Mouse (Mus musculus): ENCODE measurements at regions not wholly inside any gene's neighbourhood (a gene's known extent, or its start where the extent isn't known, plus 50 kb on each side); places are given as distances from the start of the nearest gene placed in this dataset.

DNA sequence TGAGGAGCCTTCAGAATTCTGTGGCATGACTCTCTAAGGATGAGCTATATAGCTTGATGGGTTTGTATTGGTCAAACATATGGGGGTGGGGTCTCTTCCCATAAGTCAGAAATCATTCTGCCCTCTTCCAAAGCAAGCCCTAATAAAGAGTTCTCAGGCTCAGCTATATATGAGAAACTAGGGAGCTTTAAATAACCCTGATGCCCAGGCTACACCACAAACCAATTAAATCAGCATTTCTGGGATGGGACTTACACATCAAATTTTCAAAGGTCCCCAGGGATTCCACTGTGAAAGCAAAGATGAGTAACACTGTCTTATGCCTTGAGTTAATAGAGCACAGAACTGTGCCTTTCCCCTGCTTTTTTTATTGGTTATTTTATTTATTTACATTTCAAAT lies 2227.7 kb downstream of the 9330182O14Rik start:
- Histone ChIP-seq H3K4me3 (ENCODE audit: insufficient read depth, low read depth, low read length) (no peak overlapping the region), H3K27ac (ENCODE audit: insufficient read depth, low read depth, low read length) (no peak overlapping the region), H3K4me1 (ENCODE audit: control insufficient read depth, insufficient read depth, low read length) (no peaks in the 10 kb centered on the region)
- TF ChIP-seq CTCF (IDR thresholded peaks at IDR 0.05; ENCODE audit: insufficient read depth, low read depth, low read length), result no peak
- no peak for TF ChIP-seq POLR2A (IDR thresholded peaks at IDR 0.05; ENCODE audit: insufficient read depth, low read depth, low read length)

DNA sequence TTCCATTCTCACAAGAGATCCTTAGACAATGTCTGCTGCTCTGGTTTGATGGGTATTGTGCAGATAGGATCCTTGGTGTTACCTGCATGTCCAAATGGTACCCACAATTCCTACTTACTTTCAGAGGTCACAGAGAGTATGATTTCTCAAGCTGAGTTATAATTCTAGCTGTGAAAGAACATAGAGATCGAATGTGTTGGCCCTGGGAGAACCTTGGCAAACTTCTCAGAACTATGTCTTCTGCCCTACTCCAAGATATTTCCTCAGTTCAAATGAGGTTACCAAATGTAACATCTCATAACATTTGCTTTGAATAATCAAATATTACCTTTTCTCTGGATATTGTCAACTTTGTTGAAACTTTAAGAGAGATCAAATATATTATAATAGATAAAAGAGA lies 2230.8 kb downstream of the 9330182O14Rik start:
- no peak for TF ChIP-seq POLR2A (IDR thresholded peaks at IDR 0.05; ENCODE audit: insufficient read depth, low read depth, low read length)
- H3K4me3 ChIP-seq (ENCODE audit: insufficient read depth, low read depth, low read length), result no peak overlapping the region
- WGBS, result 87% methylated on average over 1 of the region's 1 CpGs
- H3K4me1 ChIP-seq (ENCODE audit: control insufficient read depth, insufficient read depth, low read length), result no peaks in the 10 kb centered on the region
- H3K27ac ChIP-seq (ENCODE audit: insufficient read depth, low read depth, low read length), result no peak overlapping the region

DNA sequence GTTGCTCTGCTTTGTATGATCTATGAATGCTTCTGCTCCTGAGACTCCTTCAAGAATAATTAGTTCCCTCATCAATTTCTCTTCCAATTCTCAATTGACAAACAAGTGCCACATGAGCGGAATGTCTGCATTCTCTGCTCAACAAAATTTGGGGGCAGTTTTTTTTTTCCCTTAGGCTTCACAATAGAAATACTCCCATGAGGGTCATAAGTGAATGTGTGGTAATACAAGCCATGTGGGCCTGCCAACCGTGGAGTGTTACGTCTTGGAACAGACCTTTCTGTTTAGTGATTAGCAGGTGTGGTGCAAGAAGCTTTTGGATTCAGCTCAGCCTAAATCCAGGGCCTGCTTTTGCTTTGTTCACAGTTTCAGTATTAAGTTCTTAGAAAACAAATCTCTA lies 2232.6 kb downstream of the 9330182O14Rik start:
- 71% methylated on average over 3 of the region's 3 CpGs for WGBS
- Histone ChIP-seq H3K4me3 (ENCODE audit: insufficient read depth, low read depth, low read length) (no peak overlapping the region), H3K4me1 (ENCODE audit: control insufficient read depth, insufficient read depth, low read length) (no peaks in the 10 kb centered on the region), H3K27ac (ENCODE audit: insufficient read depth, low read depth, low read length) (no peak overlapping the region)
- TF ChIP-seq POLR2A (IDR thresholded peaks at IDR 0.05; ENCODE audit: insufficient read depth, low read depth, low read length), result no peak
- no peak for TF ChIP-seq CTCF (IDR thresholded peaks at IDR 0.05; ENCODE audit: insufficient read depth, low read depth, low read length)

DNA sequence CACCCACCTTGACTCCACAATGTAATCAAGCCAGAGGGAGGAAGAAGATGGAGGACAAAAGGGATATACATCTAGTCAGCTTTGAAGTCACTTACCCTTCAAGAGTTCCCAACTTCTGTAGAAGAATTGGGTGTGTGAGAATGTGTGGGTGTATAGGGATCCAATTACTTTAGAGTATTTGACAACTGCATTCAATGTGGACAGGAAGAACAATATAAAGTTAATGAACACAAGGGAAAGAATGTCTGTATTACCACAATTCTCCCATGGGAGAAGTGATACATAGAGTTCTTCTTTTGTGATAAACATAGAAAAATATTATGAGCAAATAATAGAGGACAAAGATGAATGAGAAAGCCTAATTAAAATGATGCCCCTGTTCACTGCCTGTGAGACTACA lies 2235.4 kb downstream of the 9330182O14Rik start:
- TF ChIP-seq POLR2A (IDR thresholded peaks at IDR 0.05; ENCODE audit: insufficient read depth, low read depth, low read length), result no peak
- TF ChIP-seq CTCF (IDR thresholded peaks at IDR 0.05; ENCODE audit: insufficient read depth, low read depth, low read length), result no peak
- no peak overlapping the region for H3K4me3 ChIP-seq (ENCODE audit: insufficient read depth, low read depth, low read length)
- H3K27ac ChIP-seq (ENCODE audit: insufficient read depth, low read depth, low read length), result no peak overlapping the region
- no peaks in the 10 kb centered on the region for H3K4me1 ChIP-seq (ENCODE audit: control insufficient read depth, insufficient read depth, low read length)

DNA sequence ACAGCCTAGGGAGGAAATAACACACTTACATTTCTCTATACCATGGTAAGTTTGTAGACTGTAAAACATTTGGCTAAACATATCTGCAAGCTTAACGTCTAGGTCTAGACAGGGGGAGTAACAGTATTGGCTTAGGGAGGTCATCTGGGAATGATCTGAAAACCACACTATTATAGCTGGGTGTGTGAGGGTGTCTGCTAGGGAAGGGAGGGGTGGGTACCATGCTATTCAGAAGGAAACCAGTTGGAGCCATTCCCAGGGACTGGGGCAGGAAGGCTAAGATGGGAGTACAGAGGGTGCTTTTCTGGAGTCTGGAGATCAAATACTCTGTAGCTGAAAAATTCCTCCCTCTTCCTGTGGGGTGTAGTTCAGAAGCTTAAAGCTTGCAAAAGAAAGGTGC lies 2235.9 kb downstream of the 9330182O14Rik start:
- TF ChIP-seq POLR2A (IDR thresholded peaks at IDR 0.05; ENCODE audit: insufficient read depth, low read depth, low read length), result no peak
- no peak for TF ChIP-seq CTCF (IDR thresholded peaks at IDR 0.05; ENCODE audit: insufficient read depth, low read depth, low read length)
- WGBS, result 21% methylated on average over 1 of the region's 1 CpGs
- H3K4me3 ChIP-seq (ENCODE audit: insufficient read depth, low read depth, low read length), result no peak overlapping the region

DNA sequence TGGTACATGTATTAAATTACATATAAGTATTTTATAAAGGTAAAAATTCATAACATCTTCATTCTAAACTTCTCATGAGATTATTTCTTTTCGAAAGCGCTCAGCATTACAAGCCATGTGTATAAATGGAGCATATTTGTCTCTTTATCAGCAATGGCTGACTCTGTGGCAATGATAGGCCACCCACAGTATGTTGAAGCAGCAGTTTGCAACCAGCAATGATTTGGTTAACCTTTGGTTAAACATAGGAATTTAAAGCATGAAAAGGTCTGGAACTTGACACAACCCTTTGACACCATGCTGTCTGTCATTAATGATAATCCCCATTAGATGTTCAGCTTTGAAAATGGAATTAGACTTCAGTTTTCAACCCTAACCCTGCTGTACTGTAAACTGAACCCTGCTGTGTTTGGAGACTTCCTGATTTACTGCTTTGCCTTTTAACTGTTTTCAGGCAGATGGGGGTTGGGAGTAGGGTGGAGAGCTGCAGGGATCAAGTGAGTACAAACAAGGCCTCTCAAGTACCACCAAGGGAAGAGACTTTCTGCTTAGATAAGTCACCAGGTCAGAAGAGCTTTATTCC lies 2238.6 kb downstream of the 9330182O14Rik start:
- H3K4me3 ChIP-seq (ENCODE audit: insufficient read depth, low read depth, low read length), result no peak overlapping the region
- 95% methylated on average over 2 of the region's 2 CpGs for WGBS
- no peak overlapping the region for H3K27ac ChIP-seq (ENCODE audit: insufficient read depth, low read depth, low read length)
- no peak for TF ChIP-seq CTCF (IDR thresholded peaks at IDR 0.05; ENCODE audit: insufficient read depth, low read depth, low read length)
- no peak for TF ChIP-seq POLR2A (IDR thresholded peaks at IDR 0.05; ENCODE audit: insufficient read depth, low read depth, low read length)
- no peaks in the 10 kb centered on the region for H3K4me1 ChIP-seq (ENCODE audit: control insufficient read depth, insufficient read depth, low read length)

More for the DNA sequence above, 2235.9 kb downstream of the 9330182O14Rik start:
- Histone ChIP-seq H3K4me1 (ENCODE audit: control insufficient read depth, insufficient read depth, low read length) (no peaks in the 10 kb centered on the region), H3K27ac (ENCODE audit: insufficient read depth, low read depth, low read length) (no peak overlapping the region)
